Mouse (Mus musculus) hindbrain, embryonic 10.5 days (tissue): ENCODE results near the gene Gjb1. TPM values are rescaled to one million over a fixed set of nuclear protein-coding genes. Genes with fewer than 3 reads are reported as not detected.
A peak's percentile ranks its signal among the peaks of the same experiment; 100 is the strongest.

Experiments
- DNase-seq: peaks from one replicate; pipeline ENCODE4 v3.0.0-alpha.2; 2017; ENCODE audit warnings: low spot score
- H3K27ac ChIP-seq: fragments of 300-500 bp; sonication (generic); 2 replicates; pipeline ENCODE4 v1.5.1; 2016; ENCODE audit warnings: mild to moderate bottlenecking, moderate library complexity
- H3K27me3 ChIP-seq: fragments of 300-500 bp; sonication (generic); 2 replicates; pipeline ENCODE4 v1.6.1; 2016; ENCODE audit warnings: mild to moderate bottlenecking; ENCODE audit not compliant: poor library complexity, insufficient read depth, severe bottlenecking
- H3K36me3 ChIP-seq: fragments of 300-500 bp; sonication (generic); 2 replicates; pipeline ENCODE4 v1.6.1; 2016; ENCODE audit warnings: mild to moderate bottlenecking, moderate library complexity
- H3K4me1 ChIP-seq: fragments of 300-500 bp; sonication (generic); replicated peaks from 2 replicates; pipeline ENCODE4 v1.6.1; 2016; ENCODE audit warnings: mild to moderate bottlenecking
- H3K4me3 ChIP-seq: fragments of 300-500 bp; sonication (generic); 2 replicates; pipeline ENCODE4 v1.5.1; 2016; ENCODE audit warnings: mild to moderate bottlenecking, moderate library complexity
- H3K9me3 ChIP-seq: fragments of 300-500 bp; sonication (generic); 2 replicates; pipeline ENCODE4 v1.6.1; 2016; ENCODE audit warnings: mild to moderate bottlenecking, moderate library complexity
- WGBS: fragments of 180-500 bp; shearing (Covaris S2); methylation state at CpG from one replicate; pipeline ENCODE4 v1.1.7; 2016; 5-methylcytosine and 5-hydroxymethylcytosine counted together
- polyA plus RNA-seq: library from polyadenylated mRNA; unstranded; fragments of >200 nt; fragmentation: Nextera tagmentation; extraction: Ambion mirVana; gene quantifications from 2 replicates; pipeline ENCODE4 v1.2.1, GENCODE M21; 2016

Gjb1 gene
- polyA plus RNA-seq, 1 experiment from 2014 or later, result not detected

DNA sequence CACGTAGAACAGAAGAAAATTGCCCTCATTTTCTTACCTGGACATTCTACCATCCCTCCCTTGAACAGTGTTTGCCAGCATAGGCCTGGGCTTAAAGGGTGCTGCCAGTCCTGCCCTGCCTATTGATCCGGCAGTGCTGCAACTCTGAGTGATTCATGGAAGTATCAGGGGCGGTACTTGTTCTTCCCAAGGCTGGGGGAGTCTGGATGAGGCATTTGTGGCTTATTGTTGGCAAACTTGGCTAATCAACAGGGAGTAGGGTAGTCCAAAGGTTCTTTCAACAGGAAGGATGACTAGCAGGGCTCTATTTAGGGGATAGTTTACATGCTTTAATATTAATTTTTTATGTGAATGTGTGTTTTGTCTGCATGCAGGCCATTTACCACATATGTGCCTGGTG, 5.6 kb upstream of the Gjb1 start:
- Histone ChIP-seq H3K27ac (no peak overlapping the region), H3K27me3 (peaks cover 19% of the 10 kb centered on the region), H3K4me3 (no peak overlapping the region), H3K9me3 (no peaks in the 10 kb centered on the region), H3K4me1 (no peaks in the 10 kb centered on the region), H3K36me3 (no peaks in the 10 kb centered on the region)
- DNase-seq, result no peak
- WGBS, result 76% methylated on average over 3 of the region's 3 CpGs

DNA sequence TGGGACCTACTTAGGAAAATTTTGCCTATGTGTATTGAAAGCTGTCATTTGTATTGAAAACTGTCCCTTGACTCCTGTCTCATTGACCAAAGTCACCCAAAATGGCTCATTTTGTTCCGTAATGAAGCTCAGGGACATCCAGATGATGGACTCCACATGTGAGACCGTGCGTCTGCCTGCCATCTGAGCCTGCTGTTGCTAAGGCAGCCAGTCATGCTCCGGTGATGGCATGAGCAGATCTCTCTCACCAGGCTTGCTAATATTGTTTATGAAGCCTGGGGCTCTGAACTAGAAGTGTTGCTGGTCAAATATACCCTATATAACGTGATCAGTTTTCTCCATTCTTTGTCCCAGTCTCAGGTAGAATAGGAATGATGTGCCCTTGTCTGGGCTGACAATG, 3.2 kb upstream of the Gjb1 start:
- Histone ChIP-seq H3K27ac (no peak overlapping the region), H3K4me3 (no peak overlapping the region), H3K27me3 (peaks cover 39% of the 10 kb centered on the region), H3K4me1 (no peaks in the 10 kb centered on the region), H3K9me3 (no peaks in the 10 kb centered on the region), H3K36me3 (no peaks in the 10 kb centered on the region)
- DNase-seq, result no peak
- 67% methylated on average over 5 of the region's 5 CpGs for WGBS

DNA sequence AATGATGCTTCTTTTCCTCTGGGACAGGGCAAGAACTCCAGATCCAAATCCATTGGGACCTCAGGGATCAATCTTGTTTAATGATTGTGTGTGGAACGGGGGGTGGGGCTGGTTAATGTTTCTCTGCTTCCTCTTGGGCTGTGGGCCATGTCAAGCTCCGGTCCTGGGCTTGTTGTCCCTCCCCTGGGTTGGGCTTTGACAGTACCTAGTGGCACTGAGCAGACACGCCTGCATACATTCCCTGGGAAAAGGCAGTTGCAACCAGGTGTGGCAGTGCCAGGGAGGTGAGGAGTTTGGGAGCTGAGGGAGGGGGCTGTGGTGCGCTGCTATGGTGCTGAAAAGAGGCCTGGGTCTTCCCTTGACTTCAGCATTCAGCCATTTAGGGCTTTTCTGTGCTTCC, 898 bp downstream of the Gjb1 start:
- WGBS, result 69% methylated on average over 4 of the region's 4 CpGs
- H3K36me3 ChIP-seq, result no peaks in the 10 kb centered on the region
- no peak overlapping the region for H3K27ac ChIP-seq
- no peaks in the 10 kb centered on the region for H3K9me3 ChIP-seq
- H3K4me1 ChIP-seq, result no peaks in the 10 kb centered on the region
- H3K27me3 ChIP-seq, result peaks cover 60% of the 10 kb centered on the region
- DNase-seq, result no peak
- no peak overlapping the region for H3K4me3 ChIP-seq

DNA sequence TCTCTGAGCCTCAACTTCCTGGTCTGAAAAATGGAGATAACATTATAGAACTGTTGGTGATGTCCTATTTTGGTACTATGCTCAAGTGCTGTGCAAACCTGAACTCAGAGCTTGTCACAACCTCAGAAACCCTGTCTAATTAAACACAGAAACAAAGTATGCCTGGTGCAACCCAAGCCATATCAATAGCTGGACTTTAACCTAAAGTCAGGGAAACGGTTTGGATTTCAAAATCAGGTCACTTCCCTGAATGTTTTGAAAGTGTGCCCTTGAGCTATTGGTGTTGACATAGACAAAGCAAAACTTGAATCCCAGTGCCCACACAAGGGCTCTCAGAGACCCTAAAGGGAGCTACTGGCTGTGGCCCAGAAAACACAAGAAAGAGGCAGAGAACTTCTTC, 3.6 kb downstream of the Gjb1 start:
- Histone ChIP-seq H3K9me3 (no peaks in the 10 kb centered on the region), H3K36me3 (no peaks in the 10 kb centered on the region), H3K27ac (no peak overlapping the region), H3K27me3 (peaks cover 80% of the 10 kb centered on the region), H3K4me1 (peaks cover 5% of the 10 kb centered on the region; the same call in 1 of the 2 replicates), H3K4me3 (no peak overlapping the region)
- no peak for DNase-seq
- 73% methylated on average over 1 of the region's 1 CpGs for WGBS

DNA sequence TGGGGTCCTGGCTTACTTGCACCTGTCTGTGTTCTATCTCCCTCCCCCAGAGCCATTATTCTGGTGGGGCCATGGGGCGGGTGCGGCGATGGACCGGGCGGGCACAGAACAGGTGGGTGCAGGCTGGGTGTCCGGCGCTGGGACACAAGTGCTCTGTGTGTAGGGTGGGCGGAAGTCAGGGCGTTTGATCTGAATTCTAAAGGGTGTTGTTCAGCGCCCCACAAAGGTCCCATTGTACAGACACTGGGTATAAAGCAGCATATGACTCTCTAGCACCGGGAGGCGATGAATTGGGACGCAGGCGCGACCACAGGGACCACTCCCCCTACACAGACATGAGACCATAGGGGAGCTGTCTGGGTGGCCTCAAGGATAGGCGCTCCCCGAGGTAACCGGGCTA, 7.3 kb downstream of the Gjb1 start:
- no peak overlapping the region for H3K4me3 ChIP-seq
- H3K27ac ChIP-seq, result no peak overlapping the region
- WGBS, result 21% methylated on average over 18 of the region's 18 CpGs
- DNase-seq, result no peak
- H3K27me3 ChIP-seq, result peaks cover 86% of the 10 kb centered on the region
- no peaks in the 10 kb centered on the region for H3K36me3 ChIP-seq
- peaks cover 6% of the 10 kb centered on the region; the same call in 1 of the 2 replicates for H3K4me1 ChIP-seq
- H3K9me3 ChIP-seq, result no peaks in the 10 kb centered on the region

DNA sequence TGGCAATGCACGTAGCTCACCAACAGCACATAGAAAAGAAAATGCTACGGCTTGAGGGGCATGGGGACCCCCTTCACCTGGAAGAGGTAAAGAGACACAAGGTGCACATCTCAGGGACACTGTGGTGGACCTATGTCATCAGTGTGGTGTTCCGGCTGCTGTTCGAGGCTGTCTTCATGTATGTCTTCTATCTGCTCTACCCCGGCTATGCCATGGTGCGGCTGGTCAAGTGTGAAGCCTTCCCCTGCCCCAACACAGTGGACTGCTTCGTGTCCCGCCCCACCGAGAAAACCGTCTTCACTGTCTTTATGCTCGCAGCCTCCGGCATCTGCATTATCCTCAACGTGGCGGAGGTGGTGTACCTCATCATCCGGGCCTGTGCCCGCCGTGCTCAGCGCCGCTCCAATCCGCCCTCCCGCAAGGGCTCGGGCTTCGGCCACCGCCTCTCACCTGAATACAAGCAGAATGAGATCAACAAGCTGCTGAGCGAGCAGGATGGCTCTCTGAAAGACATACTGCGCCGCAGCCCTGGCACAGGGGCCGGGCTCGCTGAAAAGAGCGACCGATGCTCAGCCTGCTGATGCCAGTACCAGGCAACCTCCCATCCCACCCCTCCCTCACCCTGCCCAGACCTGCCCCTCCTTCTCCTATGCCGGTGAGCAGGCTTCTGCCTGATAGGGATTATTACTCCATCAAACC, 8.4 kb downstream of the Gjb1 start:
- H3K27ac ChIP-seq, result no peak overlapping the region
- H3K4me3 ChIP-seq, result peak overlapping the region; percentile 40
- WGBS, result 23% methylated on average over 32 of the region's 32 CpGs
- peaks cover 6% of the 10 kb centered on the region; the same call in 1 of the 2 replicates for H3K4me1 ChIP-seq
- no peaks in the 10 kb centered on the region for H3K36me3 ChIP-seq
- H3K27me3 ChIP-seq, result peaks cover 88% of the 10 kb centered on the region
- no peaks in the 10 kb centered on the region for H3K9me3 ChIP-seq
- DNase-seq, result peak; percentile 10

DNA sequence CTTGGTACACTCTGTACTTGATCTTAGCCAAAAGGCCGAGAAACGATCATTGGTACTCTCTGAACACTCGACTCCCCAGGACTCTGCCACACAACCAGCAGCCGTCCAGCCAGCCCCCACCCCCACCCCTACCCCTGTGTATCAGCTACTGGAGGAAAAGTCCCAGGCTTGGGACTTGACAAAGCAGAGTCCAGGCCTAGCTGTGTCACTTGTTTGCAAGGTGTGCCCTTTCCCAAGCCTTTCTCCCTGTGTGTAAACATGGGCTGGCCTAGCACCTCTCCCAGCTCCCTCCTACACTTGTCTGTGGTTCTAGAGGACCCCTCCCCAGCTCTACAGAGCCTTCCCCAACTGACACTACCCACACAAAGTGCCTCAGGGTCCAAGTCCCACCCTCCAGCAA, 10.0 kb downstream of the Gjb1 start:
- DNase-seq, result no peak
- Histone ChIP-seq H3K4me3 (no peak overlapping the region), H3K36me3 (no peaks in the 10 kb centered on the region), H3K27me3 (peaks cover 79% of the 10 kb centered on the region), H3K9me3 (no peaks in the 10 kb centered on the region), H3K4me1 (peaks cover 6% of the 10 kb centered on the region; the same call in 1 of the 2 replicates), H3K27ac (no peak overlapping the region)
- 49% methylated on average over 4 of the region's 4 CpGs for WGBS

DNA sequence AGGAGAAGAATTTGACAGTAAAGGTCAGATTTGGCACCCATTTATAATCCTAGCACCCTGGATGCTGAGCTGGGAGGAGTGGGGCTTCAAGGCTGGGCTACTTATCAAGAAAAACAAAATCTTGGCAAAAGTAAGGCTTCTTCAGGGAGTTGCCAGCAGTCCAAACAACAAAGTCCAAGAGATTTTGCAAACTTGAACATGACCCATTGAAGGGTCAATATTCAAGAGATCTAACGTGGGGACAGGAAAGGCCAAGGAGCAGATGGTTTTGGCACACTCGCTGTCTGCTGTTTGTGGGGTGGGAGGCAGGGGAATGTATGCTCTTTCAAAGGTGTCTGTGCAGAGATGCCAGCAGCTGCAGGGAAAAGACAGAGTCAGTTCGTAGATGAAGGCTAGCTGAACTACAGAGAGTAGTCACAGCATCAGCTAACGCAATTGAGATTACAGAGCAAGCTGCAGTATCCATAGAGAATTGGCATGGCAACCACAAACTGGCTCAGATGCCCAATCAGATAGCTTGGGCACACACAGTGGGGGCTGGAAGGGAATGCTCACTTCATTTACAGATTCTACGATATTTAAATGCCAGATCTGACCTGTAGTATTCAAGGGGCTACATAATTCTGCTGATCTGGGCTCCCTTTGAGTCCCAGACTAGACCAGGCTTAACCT, 12.8 kb downstream of the Gjb1 start:
- WGBS, result 72% methylated on average over 5 of the region's 5 CpGs
- DNase-seq, result no peak
- no peak overlapping the region for H3K27ac ChIP-seq
- H3K27me3 ChIP-seq, result peaks cover 51% of the 10 kb centered on the region
- H3K4me1 ChIP-seq, result peaks cover 6% of the 10 kb centered on the region; the same call in 1 of the 2 replicates
- H3K4me3 ChIP-seq, result no peak overlapping the region
- H3K9me3 ChIP-seq, result no peaks in the 10 kb centered on the region
- no peaks in the 10 kb centered on the region for H3K36me3 ChIP-seq

DNA sequence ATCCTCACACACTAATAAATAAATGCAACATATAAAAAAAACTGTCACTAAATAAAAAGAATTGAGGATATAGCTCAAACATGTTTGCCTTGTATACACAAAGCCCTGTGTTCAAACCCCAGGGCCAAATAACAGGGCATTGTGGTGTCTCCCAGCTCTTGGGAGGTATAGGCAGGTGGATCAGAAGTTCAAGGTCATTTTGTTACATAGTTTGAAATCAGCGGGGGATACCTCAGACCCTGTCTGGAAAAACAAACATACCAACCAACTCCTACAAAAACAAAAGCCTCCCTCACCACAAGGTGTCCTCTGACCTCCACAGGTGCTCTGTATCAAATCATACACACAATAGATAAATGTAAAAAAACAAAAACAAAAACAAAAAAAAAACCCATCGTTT, 18.2 kb downstream of the Gjb1 start:
- Histone ChIP-seq H3K27ac (no peak overlapping the region), H3K36me3 (no peaks in the 10 kb centered on the region), H3K4me1 (peaks cover 7% of the 10 kb centered on the region), H3K27me3 (peaks cover 52% of the 10 kb centered on the region), H3K4me3 (no peak overlapping the region), H3K9me3 (no peaks in the 10 kb centered on the region)
- 67% methylated on average over 2 of the region's 2 CpGs for WGBS
- DNase-seq, result no peak

DNA sequence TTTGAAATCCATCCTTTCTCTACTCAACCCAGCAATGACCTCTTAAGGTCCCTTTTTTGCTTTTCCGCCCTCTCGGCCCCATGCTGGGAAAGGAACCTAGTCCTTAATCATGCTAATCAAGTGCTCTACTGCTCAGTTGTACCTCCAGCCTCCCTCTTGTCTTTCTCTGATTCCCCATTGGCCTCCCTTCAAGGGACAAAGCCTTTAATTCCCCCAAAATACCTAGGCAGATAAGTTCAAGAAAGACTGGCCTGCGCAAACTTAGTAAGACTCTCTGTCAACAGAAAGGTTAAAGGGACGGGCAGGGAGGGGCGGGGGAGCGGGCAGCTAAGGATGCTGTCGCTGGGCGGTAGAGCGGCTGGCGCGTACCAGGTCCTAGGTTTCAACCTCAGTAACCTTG, 20.3 kb downstream of the Gjb1 start:
- 19% methylated on average over 11 of the region's 11 CpGs for WGBS
- Histone ChIP-seq H3K9me3 (no peaks in the 10 kb centered on the region), H3K27ac (no peak overlapping the region), H3K4me1 (peaks cover 7% of the 10 kb centered on the region), H3K36me3 (no peaks in the 10 kb centered on the region), H3K4me3 (no peak overlapping the region; the same call in 1 of the 2 replicates), H3K27me3 (peaks cover 51% of the 10 kb centered on the region)
- DNase-seq, result no peak

DNA sequence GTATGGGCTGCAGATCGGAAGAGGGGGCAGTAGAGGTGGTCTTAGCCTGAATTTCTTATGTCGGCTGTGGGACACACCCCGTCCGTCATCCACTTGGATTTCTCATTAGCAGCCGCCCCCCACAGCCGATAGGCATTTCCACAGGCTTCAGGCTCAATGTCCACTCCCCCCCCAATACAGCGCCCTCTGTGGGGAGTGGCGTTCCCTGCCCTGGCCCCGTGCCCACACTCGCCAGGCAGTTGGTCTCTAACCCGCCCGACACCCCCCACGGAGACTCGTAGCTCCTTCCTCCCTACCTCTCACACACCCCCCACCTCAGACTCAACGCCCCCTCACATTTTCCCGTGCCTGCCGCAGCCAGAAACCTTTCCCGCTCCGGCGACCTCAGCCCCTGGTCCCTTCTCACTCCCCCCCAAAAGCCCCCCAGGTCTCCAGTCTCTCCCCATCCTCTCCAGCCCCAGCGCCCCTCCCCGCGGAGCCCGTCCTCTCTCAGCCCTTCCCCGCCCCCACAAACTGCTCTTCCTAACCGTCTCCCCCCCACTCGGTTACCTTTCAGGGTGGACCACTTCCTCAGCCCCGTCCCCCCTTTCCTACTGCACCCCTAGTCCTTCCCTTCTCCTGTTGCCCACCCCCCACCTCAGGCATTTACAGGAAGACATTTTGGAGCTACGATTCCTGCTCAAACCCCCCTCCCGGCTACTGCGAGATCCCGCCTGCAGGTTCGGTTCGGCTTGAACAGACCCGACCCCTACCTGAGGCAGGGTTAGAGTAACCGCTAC, 43.0 kb downstream of the Gjb1 start:
- H3K36me3 ChIP-seq, result peaks cover 25% of the 10 kb centered on the region
- peaks cover 22% of the 10 kb centered on the region for H3K4me1 ChIP-seq
- whole genome bisulfite sequencing, result 20% methylated on average over 36 of the region's 36 CpGs
- peak; percentile 21 for DNase-seq
- peak overlapping the region; percentile 86 for H3K27ac ChIP-seq
- peaks cover 29% of the 10 kb centered on the region for H3K27me3 ChIP-seq
- no peaks in the 10 kb centered on the region for H3K9me3 ChIP-seq
- H3K4me3 ChIP-seq, result peak overlapping the region; percentile 65

DNA sequence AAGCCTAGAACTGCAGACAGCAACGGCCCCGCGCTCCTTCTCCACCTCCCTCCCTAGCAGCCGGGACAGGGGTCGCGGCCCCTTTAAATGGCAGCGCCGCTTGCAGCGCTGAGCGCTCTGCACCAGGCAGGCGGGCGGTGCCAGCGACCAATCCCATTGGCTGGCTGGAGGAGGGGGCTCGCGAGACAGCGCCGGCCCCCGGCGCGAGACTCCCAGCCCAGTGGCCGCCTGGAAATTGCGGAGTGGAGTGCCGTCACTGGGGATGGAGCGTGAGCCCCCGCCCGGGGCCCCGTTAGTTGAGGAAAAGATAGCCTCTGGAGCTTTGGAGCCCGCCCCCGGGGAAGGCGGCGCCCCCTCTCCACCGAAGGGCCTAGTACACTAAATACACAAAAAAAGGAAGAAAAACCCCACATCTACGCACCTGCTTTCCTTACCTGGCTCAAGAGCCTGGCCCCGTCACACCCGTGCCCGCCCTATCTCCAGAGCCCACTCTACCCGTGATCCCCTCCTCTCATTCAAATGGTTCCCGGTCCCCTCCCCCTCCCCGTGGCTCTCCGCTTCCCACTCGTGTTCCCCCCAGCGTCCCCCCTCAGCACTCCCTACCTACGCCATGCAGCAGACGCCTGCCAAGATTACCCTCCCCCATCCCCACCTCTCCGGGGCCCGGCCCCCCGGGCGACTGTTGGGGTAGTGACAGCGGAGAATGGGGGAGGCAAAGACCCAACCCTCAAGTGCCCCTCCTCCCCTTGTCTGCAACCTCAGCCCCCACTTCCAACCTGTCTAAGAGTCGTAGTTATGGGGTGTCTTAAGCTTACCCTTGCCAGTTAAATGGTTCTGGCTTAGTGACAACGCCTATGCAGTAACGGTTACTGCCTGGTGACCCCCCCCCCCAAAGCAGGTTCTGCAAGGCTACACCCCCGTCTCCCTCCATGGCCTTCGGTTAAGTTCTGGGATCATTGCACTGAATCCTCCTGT, 43.8 kb downstream of the Gjb1 start:
- Histone ChIP-seq H3K9me3 (no peaks in the 10 kb centered on the region), H3K27me3 (peaks cover 29% of the 10 kb centered on the region), H3K4me1 (peaks cover 22% of the 10 kb centered on the region), H3K4me3 (peak overlapping the region; percentile 65), H3K36me3 (peaks cover 18% of the 10 kb centered on the region), H3K27ac (peak overlapping the region; percentile 86)
- peak; percentile 86 for DNase-seq
- WGBS, result 13% methylated on average over 54 of the region's 54 CpGs
